Mouse (Mus musculus): ENCODE data around the gene Lmcd1.

Gene Lmcd1

DNA sequence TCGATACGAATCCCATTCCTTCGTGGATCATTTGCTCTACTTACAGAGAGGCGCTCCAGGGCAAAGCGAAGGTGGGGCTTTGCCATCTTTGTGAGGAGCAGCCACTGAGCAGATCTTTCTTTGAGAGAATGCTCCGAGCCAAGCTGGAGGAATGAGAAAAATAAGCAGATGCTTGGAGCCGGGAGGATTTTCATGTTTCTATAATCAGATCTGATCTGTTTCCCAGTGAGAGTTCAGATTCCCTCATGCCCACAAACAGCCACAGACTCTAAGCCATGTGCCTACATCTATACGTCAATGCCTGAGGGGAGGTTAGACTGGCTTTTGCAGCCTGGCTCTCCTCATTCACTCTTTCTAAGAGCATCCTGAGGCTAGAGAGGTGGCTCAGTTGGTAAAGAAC is 87.1 kb downstream of the Lmcd1 start:
- no peak for DNase-seq (ENCODE audit: low spot score)

- DNase-seq (ENCODE audit: low spot score): peak; percentile 86
Observed at GRCm38 (mm10) chr6:112362349-112362958, 88.9 kb downstream of the Lmcd1 start.

DNA sequence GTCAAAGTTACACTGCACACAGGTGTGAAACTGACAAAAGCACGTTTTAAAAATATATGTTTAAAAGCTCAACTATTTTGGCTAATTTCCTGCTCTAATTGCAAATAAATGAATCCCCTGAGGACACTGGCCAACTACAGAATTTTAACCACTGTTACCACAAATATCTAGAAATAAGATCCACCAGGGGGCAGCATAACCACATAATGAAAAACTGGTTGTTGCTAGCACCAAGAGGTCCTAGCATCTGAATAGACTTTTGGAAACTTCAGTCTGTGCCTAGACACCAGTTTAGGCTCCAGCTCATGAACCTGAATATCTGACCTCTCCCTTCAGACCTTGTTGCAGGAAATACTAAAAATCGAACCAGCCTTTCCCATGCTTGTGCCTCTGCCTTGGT is 91.0 kb downstream of the Lmcd1 start:
- DNase-seq (ENCODE audit: low spot score): peak; percentile 55

GRCm38 (mm10) chr6:112365294-112365693 is 91.7 kb downstream of the Lmcd1 start:
- DNase-seq (ENCODE audit: low spot score): no peak

DNA sequence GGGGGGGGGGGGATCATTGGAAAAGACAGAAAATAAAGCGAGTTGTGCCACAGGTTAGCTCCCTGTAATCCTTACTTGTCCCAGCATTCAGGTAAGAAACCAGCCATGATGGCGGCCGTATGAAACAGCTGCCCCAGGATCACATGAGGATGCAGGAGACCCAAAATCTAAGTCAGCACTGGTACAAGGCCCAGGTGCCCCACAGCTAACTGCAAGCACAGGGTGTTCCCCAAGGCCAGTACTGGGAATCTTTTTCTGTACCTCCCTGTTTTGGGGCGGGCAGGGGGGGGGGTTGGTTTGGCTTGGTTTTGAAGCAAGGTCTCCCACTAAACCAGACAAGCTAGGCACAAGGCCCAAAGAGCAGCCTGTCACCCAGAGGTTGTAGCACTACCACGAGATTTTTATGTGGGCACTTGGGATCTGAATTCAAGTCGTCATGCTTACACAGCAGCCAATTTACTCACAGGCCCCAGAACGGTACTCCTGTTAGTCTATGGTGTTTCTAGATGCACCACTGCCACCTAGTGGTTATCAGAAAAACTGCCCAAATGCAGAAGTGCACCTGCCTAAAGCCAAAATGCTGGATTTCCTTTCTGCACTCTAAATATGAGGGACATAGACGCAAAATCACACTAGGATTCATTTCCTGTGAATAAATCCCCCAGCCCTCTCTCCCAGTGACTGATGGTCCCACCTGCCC is 100.5 kb downstream of the Lmcd1 start:
- no peak for DNase-seq (ENCODE audit: low spot score)

GRCm38 (mm10) chr6:112375661-112376392 is 102.3 kb downstream of the Lmcd1 start:
- DNase-seq (ENCODE audit: low spot score): no peak

- DNase-seq (ENCODE audit: low spot score): no peak
Observed at GRCm38 (mm10) chr6:112379054-112379453, 105.5 kb downstream of the Lmcd1 start.
